Mouse (Mus musculus): ENCODE data around the gene Wbp1.
A peak's percentile ranks its signal among the peaks of the same experiment; 100 is the strongest.

DNA sequence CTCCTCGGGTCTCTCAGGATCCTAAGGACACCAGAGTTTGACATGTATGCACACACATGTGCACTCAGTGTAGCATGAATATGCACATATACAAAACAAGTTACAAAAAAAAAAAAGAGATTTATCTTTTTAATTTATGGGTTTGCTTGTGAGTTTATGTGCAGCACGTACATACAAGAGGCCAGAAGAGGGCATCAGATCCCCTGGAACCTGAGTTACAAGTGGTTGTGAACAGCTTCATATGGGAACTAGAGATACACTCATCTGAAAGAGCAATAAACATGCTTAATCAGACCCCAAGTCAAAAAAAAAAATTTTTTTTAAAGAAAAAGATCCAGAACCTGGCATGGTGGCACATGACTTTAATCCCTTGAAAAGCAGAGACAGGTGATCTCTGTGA lies 46.4 kb downstream of the Wbp1 start:
- TF ChIP-seq CTCF (IDR thresholded peaks at IDR 0.05; ENCODE audit: low read depth), result peak; percentile 51
- TF ChIP-seq EP300 (IDR thresholded peaks at IDR 0.05; ENCODE audit: low read depth), result no peak
